Mouse (Mus musculus) layer of hippocampus, postnatal 10 days (tissue): ENCODE data around the gene Cyp3a44. TPM values are rescaled to one million over a fixed set of nuclear protein-coding genes. Genes with fewer than 3 reads are reported as not detected.
"Not testable (repeated sequence)": the region's sequence is repeated elsewhere in the genome, so short reads cannot be mapped to it uniquely, and the experiment has no call there.

Source experiments
- DNase-seq, 2 experiments: peaks; one replicate each; pipeline ENCODE4 v3.0.0; 2021; ENCODE audit warnings: low spot score in 2 of 2
- long read RNA-seq: library from polyadenylated mRNA; stranded (forward); transcript quantifications from one replicate; pipeline ENCODE4 v2.0.0, GENCODE M21; 2023
- total RNA-seq, 2 experiments: library from RNA; stranded (reverse); gene quantifications; 2 replicates each; pipeline ENCODE4 v1.2.3; 2021

The Cyp3a44 gene
- total RNA-seq, result not detected
- long read RNA-seq, result 0 reads

GRCm38 (mm10) chr5:145805796-145806195 lies at the start of gene Cyp3a44:
Gene Cyp3a44 (minus strand): TSS chr5:145805874.
- DNase-seq, result not testable (repeated sequence)

GRCm38 (mm10) chr5:145800229-145800628 lies 5.4 kb downstream of the Cyp3a44 start:
- DNase-seq, result not testable (repeated sequence)

DNA sequence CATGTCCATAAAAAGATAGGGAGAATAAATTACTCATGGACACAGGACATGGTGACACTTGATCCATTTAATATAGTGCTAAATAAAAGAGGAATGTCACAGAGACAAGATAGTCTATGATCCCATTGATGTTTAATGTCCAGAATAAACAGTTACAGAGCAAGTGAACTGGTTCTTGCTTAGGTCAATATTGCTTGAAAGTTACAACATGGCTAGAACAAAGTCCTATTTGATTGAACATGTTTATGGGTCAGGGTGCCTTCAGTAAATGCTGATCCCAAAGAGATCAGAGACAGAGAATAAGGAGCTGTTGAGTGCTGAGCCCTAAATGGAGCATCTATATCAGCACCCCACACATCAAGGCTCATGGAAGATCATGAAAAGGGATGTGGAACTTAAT lies 12.4 kb downstream of the Cyp3a44 start:
- not testable (repeated sequence) for DNase-seq

DNA sequence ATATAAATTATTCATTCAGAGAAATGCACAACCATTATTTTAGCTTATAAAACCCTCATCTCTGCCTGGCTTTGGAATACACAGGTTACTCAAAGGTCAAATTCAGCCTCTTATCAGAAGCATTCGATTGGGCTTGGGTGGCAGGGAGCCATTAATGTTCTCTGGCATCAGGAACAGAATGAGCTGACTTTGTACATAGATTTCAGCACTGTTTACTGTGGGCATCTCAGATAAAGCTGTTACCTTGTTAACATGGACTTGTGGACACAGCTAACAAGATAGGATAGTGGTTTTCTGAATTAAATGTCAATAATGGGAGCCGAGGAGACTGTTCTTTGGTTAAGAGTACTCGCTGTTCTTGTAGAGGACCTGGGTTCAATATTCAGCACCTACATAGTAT lies 68.2 kb downstream of the Cyp3a44 start:
- not testable (repeated sequence) for DNase-seq

Other genes starting within 250 kb of the Cyp3a44 start
- not detected for gene Cyp3a41b, start 221.1 kb downstream of the Cyp3a44 start, total RNA-seq
- not detected for gene Cyp3a41a, start 85.7 kb downstream of the Cyp3a44 start, total RNA-seq
- not detected for gene Cyp3a11, start 74.1 kb upstream of the Cyp3a44 start, total RNA-seq
- not detected for gene Cyp3a25, start 203.7 kb upstream of the Cyp3a44 start, total RNA-seq